Mouse (Mus musculus) right cerebral cortex, postnatal 25 days (tissue): ENCODE data around the gene Xpnpep3.
"Not testable (repeated sequence)": the region's sequence is repeated elsewhere in the genome, so short reads cannot be mapped to it uniquely, and the experiment has no call there.

Experiments used
- DNase-seq: peaks from one replicate; pipeline ENCODE4 v3.0.0; 2022

The Xpnpep3 gene

GRCm38 (mm10) chr15:81405008-81405407 is 5.1 kb downstream of the Xpnpep3 start:
- DNase-seq: no peak

GRCm38 (mm10) chr15:81408199-81408598 is 8.3 kb downstream of the Xpnpep3 start, which contains the start of gene Dnajb7:
Dnajb7 (minus strand) TSS chr15:81408299.
- no peak for DNase-seq

- DNase-seq: not testable (repeated sequence)
These were observed 16.9 kb downstream of the Xpnpep3 start for GRCm38 (mm10) chr15:81416763-81417310.

GRCm38 (mm10) chr15:81418065-81418464 is 18.1 kb downstream of the Xpnpep3 start:
- DNase-seq: no peak

- no peak for DNase-seq
These were observed 21.5 kb downstream of the Xpnpep3 start for GRCm38 (mm10) chr15:81421454-81421853.

GRCm38 (mm10) chr15:81422156-81422681 is 22.3 kb downstream of the Xpnpep3 start:
- no peak for DNase-seq

GRCm38 (mm10) chr15:81425311-81425710 is 25.4 kb downstream of the Xpnpep3 start:
- DNase-seq: no peak

- DNase-seq: no peak
These were observed 28.0 kb downstream of the Xpnpep3 start for GRCm38 (mm10) chr15:81427947-81428346.

GRCm38 (mm10) chr15:81431195-81431594 is 31.3 kb downstream of the Xpnpep3 start:
- DNase-seq: no peak

- DNase-seq: no peak
These were observed 38.4 kb downstream of the Xpnpep3 start for GRCm38 (mm10) chr15:81438345-81438744.

GRCm38 (mm10) chr15:81439236-81439635 is 39.3 kb downstream of the Xpnpep3 start:
- DNase-seq: no peak

GRCm38 (mm10) chr15:81448463-81448862 is 48.5 kb downstream of the Xpnpep3 start:
- peak; percentile 25 for DNase-seq

GRCm38 (mm10) chr15:81461523-81461922 is 61.6 kb downstream of the Xpnpep3 start:
- no peak for DNase-seq

GRCm38 (mm10) chr15:81465016-81465660 is 65.2 kb downstream of the Xpnpep3 start:
- DNase-seq: no peak

- peak; percentile 99 for DNase-seq
These were observed 66.2 kb downstream of the Xpnpep3 start, which contains the start of gene Rbx1 for GRCm38 (mm10) chr15:81465901-81466737. Rbx1 (plus strand) TSS chr15:81466296.

GRCm38 (mm10) chr15:81466738-81467113 is 66.8 kb downstream of the Xpnpep3 start:
- DNase-seq: no peak

- DNase-seq: no peak
These were observed 70.8 kb downstream of the Xpnpep3 start for GRCm38 (mm10) chr15:81470735-81471134.

GRCm38 (mm10) chr15:81472256-81472655 is 72.3 kb downstream of the Xpnpep3 start:
- DNase-seq: no peak

- no peak for DNase-seq
These were observed 75.7 kb downstream of the Xpnpep3 start for GRCm38 (mm10) chr15:81475654-81476053.

GRCm38 (mm10) chr15:81476597-81476996 is 76.7 kb downstream of the Xpnpep3 start:
- no peak for DNase-seq

GRCm38 (mm10) chr15:81479446-81480213 is 79.7 kb downstream of the Xpnpep3 start:
- DNase-seq: no peak

GRCm38 (mm10) chr15:81480284-81480683 is 80.3 kb downstream of the Xpnpep3 start:
- DNase-seq: not testable (repeated sequence)

GRCm38 (mm10) chr15:81480977-81481379 is 81.0 kb downstream of the Xpnpep3 start:
- no peak for DNase-seq
